Mouse (Mus musculus): ENCODE results near the gene Anks6.

DNA sequence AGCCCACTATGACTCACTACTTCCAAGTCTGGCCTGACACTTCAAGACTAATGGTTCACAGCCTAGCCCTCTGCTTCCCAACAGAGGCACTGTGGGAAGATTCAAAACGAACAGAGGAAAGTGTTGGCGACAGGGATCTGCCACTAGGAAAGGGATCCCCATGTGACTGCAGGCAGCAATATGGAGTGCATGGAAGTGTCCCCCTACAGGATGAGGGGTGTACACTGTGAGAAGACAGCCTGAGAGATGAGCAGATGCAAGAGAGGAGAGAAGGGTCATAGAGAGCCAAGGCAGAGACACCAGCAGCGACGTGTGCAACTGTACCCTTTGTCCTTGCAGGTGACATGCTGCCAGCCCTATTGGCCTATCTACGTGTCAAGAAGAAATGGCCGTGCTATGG lies 33.3 kb downstream of the Anks6 start:
- TF ChIP-seq POLR2A (IDR thresholded peaks at IDR 0.05; ENCODE audit: extremely low read depth, insufficient read depth, low read length) (no peak), CTCF (IDR thresholded peaks at IDR 0.05; ENCODE audit: low read depth, low read length) (no peak)
